9 mouse cellular contexts compared by ENCODE assay signal in the genomic region with DNA sequence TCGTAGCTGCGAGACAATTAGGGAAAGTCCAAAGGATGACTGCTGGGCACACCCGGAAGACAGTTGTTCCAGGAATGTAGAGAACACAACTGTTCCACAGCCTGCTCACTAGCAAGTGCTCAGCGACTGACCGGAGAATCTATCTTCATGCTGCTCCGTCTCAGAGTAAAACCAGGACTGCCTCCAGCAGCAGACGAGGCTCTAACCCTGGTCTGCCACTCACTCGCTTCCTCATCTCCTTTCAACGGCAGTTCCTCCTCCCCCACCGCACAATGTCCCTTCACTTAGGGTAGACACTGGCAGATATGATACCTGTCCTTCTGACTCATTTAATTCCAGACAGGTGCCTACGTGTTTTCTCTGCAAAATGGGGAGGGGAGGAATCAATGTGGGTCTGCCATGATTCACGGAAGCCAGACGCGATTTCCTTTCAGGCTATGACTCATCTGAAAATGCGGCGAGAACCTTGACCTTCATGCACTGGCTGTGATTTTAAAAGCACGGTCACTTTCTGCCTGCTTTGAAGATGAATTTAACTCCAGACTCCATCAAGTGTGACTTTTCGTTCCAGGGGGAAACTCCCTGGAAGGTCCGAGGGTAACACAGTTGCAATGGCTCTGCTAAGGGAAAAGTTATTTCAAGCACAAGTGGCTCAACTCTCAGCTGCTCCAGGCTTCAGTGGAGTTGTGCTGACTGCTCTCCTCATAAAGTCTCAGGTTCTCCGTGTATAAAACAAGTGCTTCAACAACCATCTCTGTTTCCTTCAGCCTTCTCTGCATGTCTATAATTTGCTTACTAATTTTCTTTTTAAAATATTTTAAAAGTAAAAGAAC.
DNase-seq lines count a peak whose midpoint lies in the region; ATAC-seq and TF ChIP-seq lines count a peak whose summit lies in the region.
"Had no signal": no experiment of that assay in that cellular context is flagged by ENCODE, and none has a peak within 500 bp of the region (broad histone marks: within the 10 kb centered on the region; RNA-seq: fewer than 3 reads in every experiment).

No protein-coding gene starts in this region.

- H3K9me3 ChIP-seq in embryonic facial prominence, embryonic 12.5 days, result no peaks in the 10 kb centered on the region
- H3K9me3 ChIP-seq in embryonic facial prominence, embryonic 10.5 days, result no peaks in the 10 kb centered on the region
- no peaks in the 10 kb centered on the region for H3K9me3 ChIP-seq in embryonic facial prominence, embryonic 13.5 days
- no peaks in the 10 kb centered on the region for H3K9me3 ChIP-seq in kidney, postnatal 0 days (replicated peaks; ENCODE audit: low read length)

- TF ChIP-seq CTCF in kidney, postnatal 0 days (IDR thresholded peaks at IDR 0.05; ENCODE audit: low read depth), result no peak

- H3K4me1 ChIP-seq in embryonic facial prominence, embryonic 12.5 days, result no peaks in the 10 kb centered on the region
- H3K4me1 ChIP-seq in embryonic facial prominence, embryonic 10.5 days, result no peaks in the 10 kb centered on the region
- no peaks in the 10 kb centered on the region; the same call in 1 of the 2 replicates for H3K4me1 ChIP-seq in embryonic facial prominence, embryonic 13.5 days
- no peaks in the 10 kb centered on the region for H3K4me1 ChIP-seq in kidney, postnatal 0 days (replicated peaks; ENCODE audit: insufficient read depth, low read length)

- no peak overlapping the region for H3K9ac ChIP-seq in embryonic facial prominence, embryonic 12.5 days
- no peak overlapping the region for H3K9ac ChIP-seq in embryonic facial prominence, embryonic 13.5 days
- no peak overlapping the region for H3K9ac ChIP-seq in kidney, postnatal 0 days (ENCODE audit: low read depth, low read length)

- H3K4me2 ChIP-seq in embryonic facial prominence, embryonic 12.5 days (replicated peaks), result peak overlapping the region; percentile 18; the same call in 1 of the 2 replicates
- peak overlapping the region; percentile 29; the same call in 1 of the 2 replicates for H3K4me2 ChIP-seq in embryonic facial prominence, embryonic 13.5 days
- peak overlapping the region; percentile 54 for H3K4me2 ChIP-seq in kidney, postnatal 0 days (ENCODE audit: low read length)
- H3K4me2 ChIP-seq: liver, embryonic 11.5 days had no signal

- 54% methylated on average over 20 of the region's 20 CpGs for WGBS in embryonic facial prominence, embryonic 12.5 days
- 73% methylated on average over 20 of the region's 20 CpGs for WGBS in embryonic facial prominence, embryonic 10.5 days
- 50% methylated on average over 20 of the region's 20 CpGs for WGBS in embryonic facial prominence, embryonic 13.5 days
- WGBS in kidney, postnatal 0 days, result 18% methylated on average over 20 of the region's 20 CpGs

- no peak overlapping the region for H3K4me3 ChIP-seq in embryonic facial prominence, embryonic 12.5 days
- no peak overlapping the region for H3K4me3 ChIP-seq in embryonic facial prominence, embryonic 10.5 days
- H3K4me3 ChIP-seq in embryonic facial prominence, embryonic 13.5 days, result no peak overlapping the region
- no peak overlapping the region for H3K4me3 ChIP-seq in kidney, postnatal 0 days (replicated peaks; ENCODE audit: low read depth, low read length)

- no peaks in the 10 kb centered on the region for H3K27me3 ChIP-seq in embryonic facial prominence, embryonic 12.5 days
- no peaks in the 10 kb centered on the region for H3K27me3 ChIP-seq in embryonic facial prominence, embryonic 10.5 days (replicated peaks; ENCODE audit: low read depth, poor library complexity, severe bottlenecking)
- no peaks in the 10 kb centered on the region for H3K27me3 ChIP-seq in embryonic facial prominence, embryonic 13.5 days
- H3K27me3 ChIP-seq in kidney, postnatal 0 days (ENCODE audit: insufficient read depth, low read length), result no peaks in the 10 kb centered on the region

- DNase-seq in embryonic facial prominence, embryonic 10.5 days (ENCODE audit: low spot score), result no peak
- DNase-seq in A20 (ENCODE audit: low read depth, low spot score), result peak; percentile 61
- peak; percentile 44 for DNase-seq in kidney, postnatal 0 days (ENCODE audit: low spot score)
- DNase-seq in cerebellum, postnatal 10 days, result no peak
- no peak for DNase-seq in retina, embryonic 14.5 days (ENCODE audit: low spot score)

- ATAC-seq in embryonic facial prominence, embryonic 12.5 days (ENCODE audit: insufficient number of reproducible peaks, insufficient read depth, low FRiP score, low TSS enrichment), result no peak
- ATAC-seq in embryonic facial prominence, embryonic 13.5 days (ENCODE audit: insufficient number of reproducible peaks, insufficient read depth, low FRiP score, low TSS enrichment, low read depth), result no peak
- ATAC-seq in kidney, postnatal 0 days (replicated peaks; ENCODE audit: low FRiP score, low read depth), result no peak
- no peak for ATAC-seq in cerebellum, adult (ENCODE audit: insufficient number of reproducible peaks, low FRiP score, low TSS enrichment)

- no peaks in the 10 kb centered on the region for H3K36me3 ChIP-seq in embryonic facial prominence, embryonic 12.5 days
- no peaks in the 10 kb centered on the region for H3K36me3 ChIP-seq in embryonic facial prominence, embryonic 10.5 days (replicated peaks)
- H3K36me3 ChIP-seq in embryonic facial prominence, embryonic 13.5 days, result no peaks in the 10 kb centered on the region
- H3K36me3 ChIP-seq in kidney, postnatal 0 days (ENCODE audit: insufficient read depth, low read length), result no peaks in the 10 kb centered on the region

- no peak overlapping the region for H3K27ac ChIP-seq in embryonic facial prominence, embryonic 12.5 days
- no peak overlapping the region for H3K27ac ChIP-seq in embryonic facial prominence, embryonic 10.5 days (replicated peaks)
- H3K27ac ChIP-seq in embryonic facial prominence, embryonic 13.5 days, result no peak overlapping the region
- H3K27ac ChIP-seq in kidney, postnatal 0 days, result no peak overlapping the region

Comparison
In these comparisons a context has a peak if more than half of its experiments do, and no peak if none do; other contexts are left out.
1. DNase-seq: peak in A20 (single experiment) and kidney, postnatal 0 days (single experiment); none in embryonic facial prominence, embryonic 10.5 days (single experiment), cerebellum, postnatal 10 days (0 of 2) and retina, embryonic 14.5 days (single experiment).
2. Peak in every context shown above with its lines, with median percentiles within 50 percentile points of each other: H3K4me2 ChIP-seq.